Mouse (Mus musculus) forebrain, embryonic 16.5 days (tissue): ENCODE results near the gene Sirt2. TPM values are rescaled to one million over a fixed set of nuclear protein-coding genes. Genes with fewer than 3 reads are reported as not detected.

Source experiments
- ATAC-seq: fragments of 200-750 bp; cut with Nextera tagmentation; 2 replicates; pipeline ENCODE4 v1.8.0; 2017; ENCODE audit warnings: mild to moderate bottlenecking, moderate library complexity
- H3K27ac ChIP-seq: fragments of 300-500 bp; sonication (generic); 2 replicates; pipeline ENCODE4 v1.5.1; 2014; ENCODE audit warnings: low read length, control low read depth
- H3K27me3 ChIP-seq: fragments of 300-500 bp; sonication (generic); replicated peaks from 2 replicates; pipeline ENCODE4 v1.6.1; 2014; ENCODE audit warnings: low read length; ENCODE audit not compliant: control insufficient read depth, insufficient read depth
- H3K36me3 ChIP-seq: fragments of 300-500 bp; sonication (generic); 2 replicates; pipeline ENCODE4 v1.6.1; 2014; ENCODE audit not compliant: control insufficient read depth, insufficient read depth
- H3K4me1 ChIP-seq: fragments of 300-500 bp; sonication (generic); replicated peaks from 2 replicates; pipeline ENCODE4 v1.6.1; 2014; ENCODE audit warnings: low read length; ENCODE audit not compliant: control insufficient read depth, insufficient read depth
- H3K4me2 ChIP-seq: fragments of 300-500 bp; sonication (generic); 2 replicates; pipeline ENCODE4 v1.6.1; 2014; ENCODE audit warnings: mild to moderate bottlenecking, low read length, control low read depth
- H3K4me3 ChIP-seq: fragments of 300-500 bp; sonication (generic); replicated peaks from 2 replicates; pipeline ENCODE4 v1.5.1; 2014; ENCODE audit warnings: mild to moderate bottlenecking, low read length, control low read depth
- H3K9ac ChIP-seq: fragments of 300-500 bp; sonication (generic); replicated peaks from 2 replicates; pipeline ENCODE4 v1.6.1; 2014; ENCODE audit warnings: low read depth, low read length, control low read depth
- H3K9me3 ChIP-seq: fragments of 300-500 bp; sonication (generic); 2 replicates; pipeline ENCODE4 v1.6.1; 2016; ENCODE audit warnings: low read length; ENCODE audit not compliant: control insufficient read depth
- WGBS: fragments of 180-500 bp; shearing (Covaris S2); extraction: QIAGEN DNeasy Blood & Tissue Kit; methylation state at CpG from one replicate; pipeline ENCODE4 v1.1.7; 2014; 5-methylcytosine and 5-hydroxymethylcytosine counted together
- polyA plus RNA-seq: library from polyadenylated mRNA; unstranded; fragments of >200 nt; fragmentation: Nextera tagmentation; extraction: Ambion mirVana; gene quantifications from 2 replicates; pipeline ENCODE4 v1.2.1, GENCODE M21; 2015

Sirt2 gene
- polyA plus RNA-seq, 1 experiment from 2014 or later, result 122 TPM

DNA sequence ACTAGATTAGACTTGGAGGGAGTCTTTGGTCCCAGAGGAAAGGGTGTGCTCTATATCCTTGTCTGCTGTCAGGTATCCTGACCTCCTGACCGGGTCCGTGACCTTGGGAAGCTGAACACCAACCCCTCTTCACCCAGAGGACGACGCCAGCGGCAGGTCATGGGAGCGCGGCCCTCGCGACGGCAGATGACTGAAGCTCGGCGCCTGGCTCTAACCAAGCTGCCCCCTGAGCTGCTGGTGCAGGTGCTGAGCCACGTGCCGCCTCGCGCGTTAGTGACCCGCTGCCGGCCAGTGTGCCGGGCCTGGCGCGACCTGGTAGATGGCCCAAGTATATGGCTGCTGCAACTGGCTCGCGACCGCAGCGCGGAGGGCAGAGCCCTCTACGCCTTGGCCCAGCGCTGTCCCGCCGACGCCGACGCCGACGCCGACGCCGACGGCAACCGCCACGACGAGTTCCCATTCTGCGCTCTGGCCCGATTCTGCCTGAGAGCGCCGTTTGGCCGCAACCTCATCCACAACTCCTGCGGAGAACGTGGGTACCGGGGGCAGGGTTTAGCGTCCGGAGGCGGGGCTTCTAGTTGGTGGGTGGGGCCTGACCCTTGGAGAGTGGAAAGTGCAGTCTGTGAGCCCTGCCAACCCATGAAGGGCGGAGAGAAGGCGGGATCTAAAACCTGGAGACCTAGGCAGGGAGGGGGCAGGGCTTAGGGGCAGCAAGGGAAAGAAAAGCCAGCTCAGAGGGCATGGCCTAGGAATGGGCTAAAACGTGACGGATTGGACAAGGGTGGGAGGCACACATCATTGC is 34.0 kb upstream of the Sirt2 start:
- 2% methylated on average over 58 of the region's 58 CpGs for WGBS
- H3K9me3 ChIP-seq, result peaks cover 5% of the 10 kb centered on the region
- peak overlapping the region; percentile 51 for H3K4me3 ChIP-seq
- H3K4me1 ChIP-seq, result peaks cover 3% of the 10 kb centered on the region
- peak; percentile 89 for ATAC-seq
- H3K27ac ChIP-seq, result no peak overlapping the region
- peak overlapping the region; percentile 74 for H3K4me2 ChIP-seq
- H3K9ac ChIP-seq, result peak overlapping the region; percentile 46
- H3K36me3 ChIP-seq, result 0 out of 2 replicates have a peak, but pooled peaks cover 5% of the 10 kb centered on the region
- no peaks in the 10 kb centered on the region for H3K27me3 ChIP-seq

DNA sequence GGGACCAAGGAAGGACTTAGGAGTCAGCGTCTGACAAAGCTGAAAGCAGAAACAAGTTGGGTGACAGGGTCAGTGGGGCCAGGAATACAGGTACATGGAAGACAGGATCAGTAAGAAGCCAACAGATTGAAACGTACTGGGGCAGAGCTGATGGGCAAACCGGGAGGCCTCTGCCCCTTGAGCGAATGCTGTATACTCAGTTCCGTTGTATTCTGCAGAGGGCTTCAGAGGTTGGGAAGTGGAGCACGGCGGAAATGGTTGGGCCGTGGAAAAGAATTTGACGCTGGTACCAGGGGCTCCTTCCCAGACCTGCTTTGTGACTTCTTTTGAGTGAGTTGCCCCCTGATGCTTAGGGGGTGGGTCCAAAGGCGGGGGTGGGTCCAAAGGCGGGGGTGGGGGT is 33.3 kb upstream of the Sirt2 start:
- Histone ChIP-seq H3K9ac (peak overlapping the region; percentile 46), H3K4me3 (peak overlapping the region; percentile 51), H3K36me3 (0 out of 2 replicates have a peak, but pooled peaks cover 5% of the 10 kb centered on the region), H3K9me3 (peaks cover 5% of the 10 kb centered on the region), H3K4me1 (peaks cover 3% of the 10 kb centered on the region), H3K27me3 (no peaks in the 10 kb centered on the region), H3K4me2 (peak overlapping the region; percentile 74), H3K27ac (no peak overlapping the region)
- 0 out of 2 replicates have a peak, but pooled peaks have one; percentile 7 for ATAC-seq
- 6% methylated on average over 11 of the region's 11 CpGs for WGBS

DNA sequence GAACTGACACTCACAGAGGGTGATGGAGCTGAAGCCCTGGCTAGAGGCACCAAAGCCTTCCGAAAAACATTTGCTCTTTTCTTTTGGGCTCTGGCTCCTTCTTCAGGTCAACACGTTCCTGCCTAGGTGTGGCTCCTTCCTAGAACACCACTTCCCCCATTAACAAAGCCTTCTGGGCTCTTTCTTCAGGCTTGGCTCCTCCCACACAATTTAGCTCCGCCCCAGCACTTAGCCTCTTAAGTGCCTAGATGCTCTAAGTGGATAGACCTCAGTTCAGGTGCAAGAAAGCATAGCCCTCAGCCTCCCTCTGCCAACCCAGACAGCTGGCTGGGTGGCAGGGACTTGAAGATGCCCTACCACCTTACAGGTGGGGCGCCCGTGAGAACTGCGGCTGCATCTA is 30.8 kb upstream of the Sirt2 start:
- H3K4me3 ChIP-seq, result no peak overlapping the region
- no peaks in the 10 kb centered on the region for H3K27me3 ChIP-seq
- H3K9me3 ChIP-seq, result peaks cover 5% of the 10 kb centered on the region
- no peak overlapping the region for H3K4me2 ChIP-seq
- no peak overlapping the region for H3K9ac ChIP-seq
- H3K4me1 ChIP-seq, result peaks cover 4% of the 10 kb centered on the region
- 77% methylated on average over 6 of the region's 6 CpGs for WGBS
- no peak for ATAC-seq
- H3K36me3 ChIP-seq, result 0 out of 2 replicates have a peak, but pooled peaks cover 5% of the 10 kb centered on the region
- H3K27ac ChIP-seq, result no peak overlapping the region

DNA sequence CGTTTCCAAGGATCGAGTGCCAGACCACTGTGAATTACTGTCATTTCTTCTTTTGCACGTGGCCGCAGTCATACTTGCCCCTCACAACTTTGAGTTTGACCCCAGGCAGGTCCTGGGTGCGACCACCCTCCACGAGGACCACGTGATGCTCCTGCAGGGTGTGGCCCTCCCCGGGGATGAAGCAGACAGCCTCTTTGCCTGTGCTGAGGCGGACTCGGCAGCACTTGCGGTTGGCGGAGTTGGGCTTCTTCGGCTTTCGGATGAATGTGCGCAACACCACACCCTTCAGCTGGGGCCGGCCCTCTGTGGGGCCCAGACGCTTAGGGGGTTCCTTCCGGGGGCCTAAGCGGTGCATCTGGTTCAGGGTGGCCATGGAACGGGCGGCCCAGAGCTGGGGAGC is 26.7 kb upstream of the Sirt2 start:
- no peaks in the 10 kb centered on the region for H3K9me3 ChIP-seq
- no peak overlapping the region for H3K9ac ChIP-seq
- WGBS, result 94% methylated on average over 21 of the region's 21 CpGs
- ATAC-seq, result no peak
- peaks cover 14% of the 10 kb centered on the region for H3K4me1 ChIP-seq
- no peak overlapping the region for H3K4me3 ChIP-seq
- H3K36me3 ChIP-seq, result 0 out of 2 replicates have a peak, but pooled peaks cover 5% of the 10 kb centered on the region
- H3K4me2 ChIP-seq, result no peak overlapping the region
- H3K27me3 ChIP-seq, result no peaks in the 10 kb centered on the region
- H3K27ac ChIP-seq, result no peak overlapping the region

DNA sequence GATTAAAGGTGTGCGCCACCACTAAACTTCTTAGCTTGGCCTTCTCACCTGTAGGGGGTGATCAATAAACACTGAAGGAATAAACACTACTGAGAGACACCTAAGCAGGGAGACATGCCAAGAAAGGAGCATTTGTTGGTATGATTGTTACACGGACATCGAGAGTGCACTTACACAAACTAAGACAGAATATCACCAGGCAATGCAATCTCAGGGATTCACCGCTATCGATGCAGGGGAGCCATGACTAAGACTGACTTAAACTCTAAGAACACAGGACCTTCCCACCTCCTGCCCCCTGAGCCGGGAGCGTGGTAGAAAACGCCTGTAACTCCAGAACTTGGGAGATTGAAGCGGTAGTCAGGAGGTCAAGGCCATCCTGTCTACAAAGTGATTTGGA is 25.6 kb upstream of the Sirt2 start:
- WGBS, result 42% methylated on average over 9 of the region's 9 CpGs
- Histone ChIP-seq H3K4me2 (peak overlapping the region; percentile 72), H3K4me1 (peaks cover 14% of the 10 kb centered on the region), H3K36me3 (0 out of 2 replicates have a peak, but pooled peaks cover 5% of the 10 kb centered on the region), H3K27me3 (no peaks in the 10 kb centered on the region), H3K9ac (peak overlapping the region; percentile 54), H3K9me3 (no peaks in the 10 kb centered on the region), H3K4me3 (peak overlapping the region; percentile 59), H3K27ac (no peak overlapping the region; the same call in 1 of the 2 replicates)
- no peak for ATAC-seq

DNA sequence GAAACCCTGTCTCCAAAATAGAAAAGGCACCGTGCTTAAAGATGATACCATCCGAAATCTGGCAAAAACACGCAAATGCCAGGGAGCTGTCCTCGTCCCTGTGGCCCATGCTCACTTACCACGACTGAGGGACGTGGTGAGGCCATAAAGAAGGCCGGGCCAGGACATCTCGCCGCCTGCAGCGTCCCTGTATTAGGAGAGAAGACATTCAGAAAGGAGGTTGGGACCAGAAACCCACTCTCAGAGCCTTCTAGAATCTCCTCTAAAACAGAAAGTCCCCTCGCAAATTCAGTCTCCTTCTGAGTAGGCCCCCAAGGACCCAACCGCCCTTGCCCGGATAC is 25.2 kb upstream of the Sirt2 start:
- H3K27ac ChIP-seq, result no peak overlapping the region; the same call in 1 of the 2 replicates
- peak overlapping the region; percentile 54 for H3K9ac ChIP-seq
- H3K27me3 ChIP-seq, result no peaks in the 10 kb centered on the region
- under 1% methylated on average over 13 of the region's 13 CpGs for WGBS
- H3K9me3 ChIP-seq, result no peaks in the 10 kb centered on the region
- peak; percentile 9 for ATAC-seq
- peak overlapping the region; percentile 72 for H3K4me2 ChIP-seq
- H3K36me3 ChIP-seq, result 0 out of 2 replicates have a peak, but pooled peaks cover 3% of the 10 kb centered on the region
- peaks cover 14% of the 10 kb centered on the region for H3K4me1 ChIP-seq
- peak overlapping the region; percentile 59 for H3K4me3 ChIP-seq

DNA sequence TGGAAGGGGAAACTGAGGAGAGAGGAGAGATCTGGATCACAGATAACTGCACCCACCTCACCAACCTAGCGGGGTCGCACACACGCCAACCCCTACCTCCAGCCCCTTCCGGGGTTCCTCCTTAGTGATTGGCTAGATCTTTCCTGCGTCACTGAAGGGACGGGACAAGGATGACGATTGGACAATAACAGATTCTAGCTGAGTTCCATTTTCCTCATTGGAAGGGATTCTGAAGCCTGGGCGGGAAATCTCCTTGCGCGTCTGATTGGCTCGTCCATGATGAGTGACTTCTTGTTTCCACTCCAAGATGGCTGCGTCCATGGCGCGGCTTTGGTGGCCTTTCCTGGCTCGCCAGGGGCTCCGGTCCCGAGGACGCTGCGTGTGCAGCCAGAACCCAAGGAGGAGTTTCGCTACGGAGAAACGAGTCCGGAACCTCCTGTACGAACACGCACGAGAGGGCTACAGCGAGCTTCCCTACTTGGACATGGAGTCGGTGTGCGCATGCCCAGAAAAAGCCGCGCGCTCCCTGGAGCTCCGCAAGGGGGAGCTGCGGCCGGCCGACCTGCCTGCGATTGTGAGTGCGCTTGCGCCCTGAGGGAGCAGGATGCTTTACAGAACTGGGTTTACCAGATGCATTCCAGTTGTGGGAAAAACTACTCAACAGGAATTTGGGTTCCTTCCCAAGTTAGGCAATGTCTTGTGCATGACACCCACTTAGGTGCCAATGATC is 24.7 kb upstream of the Sirt2 start, which contains the start of the genes Mrps12 and Sars2:
TSS of gene Mrps12 (minus strand) at position 112 of the 730 bp plus-strand sequence.
TSS of gene Sars2 (plus strand) at position 284 of the 730 bp plus-strand sequence.
- peak; percentile 99 for ATAC-seq
- peak within 1 kb of the TSS; percentile 59 for H3K4me3 ChIP-seq
- H3K9me3 ChIP-seq, result no peaks in the 10 kb centered on the region
- H3K27me3 ChIP-seq, result no peaks in the 10 kb centered on the region
- peak within 1 kb of the TSS; percentile 61 for H3K9ac ChIP-seq
- H3K27ac ChIP-seq, result peak within 1 kb of the TSS; percentile 60
- WGBS, result under 1% methylated on average over 39 of the region's 39 CpGs
- peak within 1 kb of the TSS; percentile 72 for H3K4me2 ChIP-seq
- H3K4me1 ChIP-seq, result peaks cover 14% of the 10 kb centered on the region
- H3K36me3 ChIP-seq, result 0 out of 2 replicates have a peak, but pooled peaks cover 1% of the 10 kb centered on the region

DNA sequence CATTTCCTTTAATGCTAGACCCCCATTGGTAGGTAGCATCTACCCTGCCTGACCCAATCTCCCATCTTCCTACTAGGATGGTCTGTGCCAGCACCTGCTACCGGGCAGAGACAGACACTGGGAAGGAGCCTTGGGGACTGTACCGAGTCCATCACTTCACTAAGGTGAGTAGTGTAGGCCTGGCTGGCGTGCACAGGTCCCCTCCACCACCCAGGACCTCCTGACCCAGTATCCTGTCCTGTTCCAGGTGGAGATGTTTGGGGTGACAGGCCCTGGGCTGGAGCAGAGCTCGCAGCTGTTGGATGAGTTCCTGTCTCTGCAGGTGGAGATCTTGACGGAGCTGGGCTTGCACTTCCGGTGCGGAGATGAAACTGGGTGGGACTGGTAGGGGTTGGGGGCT is 16.6 kb upstream of the Sirt2 start:
- no peak overlapping the region for H3K4me3 ChIP-seq
- no peak overlapping the region for H3K4me2 ChIP-seq
- no peaks in the 10 kb centered on the region for H3K4me1 ChIP-seq
- ATAC-seq, result no peak
- WGBS, result 96% methylated on average over 7 of the region's 7 CpGs
- H3K36me3 ChIP-seq, result no peaks in the 10 kb centered on the region
- H3K27ac ChIP-seq, result no peak overlapping the region
- H3K9ac ChIP-seq, result no peak overlapping the region
- H3K27me3 ChIP-seq, result no peaks in the 10 kb centered on the region
- H3K9me3 ChIP-seq, result no peaks in the 10 kb centered on the region

DNA sequence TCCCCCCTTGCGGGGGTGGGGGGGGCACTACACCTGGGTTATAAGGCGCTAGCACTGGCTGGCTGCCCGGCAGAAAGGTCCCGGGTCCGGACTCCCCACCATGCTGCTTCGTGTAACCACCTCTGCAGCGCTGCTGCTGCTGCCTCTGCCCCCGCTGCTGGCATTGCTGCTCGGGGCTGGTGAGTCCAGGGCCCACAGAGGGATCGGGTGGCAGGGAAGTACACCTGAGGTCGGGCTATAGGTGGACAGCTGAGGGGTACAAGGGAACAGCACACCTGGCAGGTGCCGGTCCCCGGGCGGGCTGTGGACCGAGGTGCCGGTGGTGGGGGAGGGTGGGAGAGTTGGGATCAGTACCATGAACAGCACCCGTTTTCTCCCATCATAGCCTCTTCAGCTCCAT is 10.5 kb upstream of the Sirt2 start, which contains the start of gene Ccer2:
TSS of gene Ccer2 (plus strand) at position 96 of the 400 bp plus-strand sequence.
- no peak within 1 kb of the TSS for H3K27ac ChIP-seq
- peaks cover 13% of the 10 kb centered on the region; the same call in 1 of the 2 replicates for H3K27me3 ChIP-seq
- peak within 1 kb of the TSS; percentile 44 for H3K9ac ChIP-seq
- H3K36me3 ChIP-seq, result peaks cover 7% of the 10 kb centered on the region
- H3K4me2 ChIP-seq, result 0 out of 2 replicates have a peak within 1 kb of the TSS, but pooled peaks have one; percentile 16
- WGBS, result 4% methylated on average over 17 of the region's 17 CpGs
- H3K9me3 ChIP-seq, result no peaks in the 10 kb centered on the region
- H3K4me3 ChIP-seq, result 0 out of 2 replicates have a peak within 1 kb of the TSS, but pooled peaks have one; percentile 6
- no peak for ATAC-seq
- peaks cover 4% of the 10 kb centered on the region for H3K4me1 ChIP-seq
